Mouse (Mus musculus) CH12.LX (cell line): ENCODE measurements around the gene Daam1. TPM values are rescaled to one million over a fixed set of nuclear protein-coding genes. Genes with fewer than 3 reads are reported as not detected.

Experiments used
- DNase-seq: peaks from one replicate; pipeline ENCODE4 v3.0.0-alpha.2; 2013; ENCODE audit errors: extremely low read depth
- H3K27ac ChIP-seq: 2 replicates; pipeline ENCODE4 v1.5.1; 2012; ENCODE audit warnings: low read depth, mild to moderate bottlenecking, control low read depth, moderate library complexity; ENCODE audit not compliant: insufficient read depth
- H3K27me3 ChIP-seq: replicated peaks from 2 replicates; pipeline ENCODE3; 2012; ENCODE audit warnings: inconsistent platforms
- H3K36me3 ChIP-seq, 2 experiments: replicated peaks in 1 of 2; 2 replicates each; pipeline versions ENCODE3 to v1.6.1; 2012; ENCODE audit warnings: inconsistent platforms in 1 of 2, low read length in 1 of 2, mild to moderate bottlenecking in 1 of 2, mixed read lengths in 1 of 2, moderate library complexity in 1 of 2; ENCODE audit not compliant: control insufficient read depth in 1 of 2, insufficient read depth in 1 of 2
- H3K4me1 ChIP-seq, 2 experiments: 2 replicates each; pipeline ENCODE4 v1.6.1; 2012; ENCODE audit warnings: inconsistent platforms in 1 of 2, moderate library complexity in 1 of 2; ENCODE audit not compliant: insufficient read depth in 2 of 2, control insufficient read depth in 1 of 2
- H3K4me2 ChIP-seq: 2 replicates; pipeline ENCODE4 v1.6.1; 2012; ENCODE audit warnings: low read depth, mild to moderate bottlenecking, control low read depth; ENCODE audit not compliant: poor library complexity, insufficient read depth, severe bottlenecking
- H3K4me3 ChIP-seq, 3 experiments: fragments of 150-350 bp in 1 of 3; sonication (generic) in 1 of 3; replicated peaks in 1 of 3; 2 replicates each; pipeline versions ENCODE3 to v1.5.1; 2011 to 2012; ENCODE audit warnings: low read depth in 2 of 3, low read length in 2 of 3, mild to moderate bottlenecking in 2 of 3, moderate library complexity in 2 of 3, control low read depth in 1 of 3, improper control_type of control experiment in 1 of 3, inconsistent platforms in 1 of 3, mixed read lengths in 1 of 3; ENCODE audit not compliant: poor library complexity in 1 of 3
- H3K79me2 ChIP-seq: replicated peaks from 2 replicates; pipeline ENCODE4 v1.6.1; 2012; ENCODE audit warnings: mild to moderate bottlenecking, moderate library complexity; ENCODE audit not compliant: control insufficient read depth, poor library complexity, insufficient read depth, severe bottlenecking; ENCODE audit errors: extremely low read depth
- H3K9ac ChIP-seq: 2 replicates; pipeline ENCODE4 v1.6.1; 2012; ENCODE audit warnings: low read depth, mild to moderate bottlenecking, control low read depth, moderate library complexity; ENCODE audit not compliant: insufficient read depth
- H3K9me3 ChIP-seq: replicated peaks from 2 replicates; pipeline ENCODE3; 2012; ENCODE audit warnings: low read length, inconsistent platforms, mixed read lengths
- CTCF ChIP-seq, 2 experiments: IDR thresholded peaks in 1 of 2; conservative IDR thresholded peaks in 1 of 2; 2 replicates each; pipeline ENCODE4 v1.5.1; 2011 to 2012; ENCODE audit warnings: low read depth in 2 of 2, low read length in 2 of 2, improper control_type of control experiment in 1 of 2, inconsistent platforms in 1 of 2, mild to moderate bottlenecking in 1 of 2, moderate library complexity in 1 of 2
- ELF1 ChIP-seq: IDR thresholded peaks from 2 replicates; pipeline ENCODE4 v1.6.1; 2014; ENCODE audit warnings: low read depth, mild to moderate bottlenecking, inconsistent platforms, low read length, improper control_type of control experiment
- HCFC1 ChIP-seq: IDR thresholded peaks from 2 replicates; pipeline ENCODE4 v1.6.1; 2012; ENCODE audit warnings: low read depth, mild to moderate bottlenecking, inconsistent platforms, low read length, improper control_type of control experiment
- JUND ChIP-seq: conservative IDR thresholded peaks from 2 replicates; pipeline ENCODE4 v1.6.1; 2011; ENCODE audit warnings: low read depth, low read length, improper control_type of control experiment
- KAT2A ChIP-seq: IDR thresholded peaks from 2 replicates; pipeline ENCODE4 v1.6.1; 2012; ENCODE audit warnings: low read length, improper control_type of control experiment, inconsistent platforms; ENCODE audit not compliant: insufficient replicate concordance
- MAX ChIP-seq: IDR thresholded peaks from 2 replicates; pipeline ENCODE4 v1.6.1; 2011; ENCODE audit warnings: low read length, improper control_type of control experiment
- NELFE ChIP-seq: IDR thresholded peaks from 2 replicates; pipeline ENCODE4 v1.6.1; 2011; ENCODE audit warnings: low read depth, low read length, improper control_type of control experiment
- PAX5 ChIP-seq: IDR thresholded peaks from 2 replicates; pipeline ENCODE4 v1.6.1; 2012; ENCODE audit warnings: low read length, inconsistent platforms, mixed read lengths
- POLR2AphosphoS2 ChIP-seq: IDR thresholded peaks from 2 replicates; pipeline ENCODE4 v1.6.1; 2011; ENCODE audit warnings: low read depth, low read length, improper control_type of control experiment
- SMC3 ChIP-seq: IDR thresholded peaks from 2 replicates; pipeline ENCODE4 v1.6.1; 2011; ENCODE audit warnings: low read depth, low read length, improper control_type of control experiment
- TBP ChIP-seq: conservative IDR thresholded peaks from 2 replicates; pipeline ENCODE4 v1.6.1; 2011; ENCODE audit warnings: low read depth, low read length, improper control_type of control experiment
- UBTF ChIP-seq: IDR thresholded peaks from 2 replicates; pipeline ENCODE4 v1.6.1; 2012; ENCODE audit warnings: low read depth, mild to moderate bottlenecking, inconsistent platforms, low read length, improper control_type of control experiment, moderate library complexity
- ZKSCAN1 ChIP-seq: IDR thresholded peaks from 2 replicates; pipeline ENCODE4 v1.6.1; 2012; ENCODE audit warnings: low read depth, inconsistent platforms, low read length, improper control_type of control experiment, borderline replicate concordance
- ZNF384 ChIP-seq: IDR thresholded peaks from 2 replicates; pipeline ENCODE4 v1.6.1; 2012; ENCODE audit warnings: low read depth, low read length, improper control_type of control experiment, inconsistent platforms
- dilution Hi-C: fragments of 300-500 bp; cut with MboI; formaldehyde crosslinking; loops from 2 replicates; pipeline ENCODE4 v1.14.3; 2020; ENCODE audit warnings: low sequenced_read_pairs; ENCODE audit not compliant: extremely low pct_unique_long_range_greater_than_20kb, extremely low pct_ligation_motif_present
- in situ Hi-C: fragments of 300-500 bp; cut with MboI; formaldehyde crosslinking; loops from 3 replicates; pipeline ENCODE4 v1.14.3; 2019; ENCODE audit warnings: low sequenced_read_pairs, low pct_ligation_motif_present, low pct_unique_long_range_greater_than_20kb, mixed read lengths
- polyA plus RNA-seq: library from polyadenylated mRNA; unstranded; fragments of >175 nt; gene quantifications from 2 replicates; pipeline ENCODE4 v1.2.1, GENCODE M21; 2012; ENCODE audit warnings: low read depth; ENCODE audit not compliant: insufficient read length
- total RNA-seq, 2 experiments: library from RNA; depleted of rRNA; stranded (reverse); fragments of 300-350 nt in 1 of 2; fragments of >200 nt in 1 of 2; gene quantifications; 2 replicates each; pipeline ENCODE4 v1.2.3; 2012 to 2014

The Daam1 gene
- total and polyA plus RNA-seq, 3 experiments, result 10.7 to 27.9 (median 23.6) TPM

DNA sequence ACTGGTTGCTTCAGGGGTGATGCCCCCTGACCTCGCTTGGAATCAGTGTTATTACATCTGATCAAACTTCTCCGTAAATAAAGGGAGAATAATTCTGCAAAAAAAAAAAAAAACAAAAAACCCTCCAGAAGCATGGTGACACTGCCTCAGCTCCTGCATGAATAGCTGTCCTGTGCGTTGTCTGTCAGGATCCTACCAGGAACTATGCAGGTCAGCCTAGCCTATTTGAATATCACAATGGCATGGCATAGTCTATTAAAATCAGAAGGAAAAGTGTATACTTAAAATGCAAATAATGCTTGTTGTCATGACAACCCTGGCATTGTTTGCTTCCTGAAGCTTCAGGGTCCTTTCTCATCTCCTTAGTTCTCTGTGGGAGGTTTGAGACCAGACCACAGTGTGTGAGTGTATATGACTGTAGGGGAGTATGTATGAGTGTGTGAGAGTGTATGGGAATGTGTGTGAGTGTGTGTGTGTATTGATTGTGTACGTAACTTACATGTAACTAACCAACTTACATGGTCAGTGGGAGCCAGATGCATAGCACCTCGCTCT is 92.0 kb downstream of the Daam1 start:
- Histone ChIP-seq H3K9me3 (no peaks in the 10 kb centered on the region), H3K79me2 (no peaks in the 10 kb centered on the region), H3K4me3 (no peak overlapping the region), H3K4me2 (no peak overlapping the region), H3K36me3 (peaks cover 5 to 92% of the 10 kb centered on the region in 2 experiments), H3K9ac (no peak overlapping the region), H3K4me1 (0 out of 4 replicates have a peak, but pooled peaks cover 0 to 2% of the 10 kb centered on the region in 2 experiments), H3K27me3 (no peaks in the 10 kb centered on the region), H3K27ac (no peak overlapping the region)
- dilution Hi-C loops (no loop called here), in situ Hi-C loops (no loop called here)
- no peak for DNase-seq
- TF ChIP-seq PAX5, result no peak

DNA sequence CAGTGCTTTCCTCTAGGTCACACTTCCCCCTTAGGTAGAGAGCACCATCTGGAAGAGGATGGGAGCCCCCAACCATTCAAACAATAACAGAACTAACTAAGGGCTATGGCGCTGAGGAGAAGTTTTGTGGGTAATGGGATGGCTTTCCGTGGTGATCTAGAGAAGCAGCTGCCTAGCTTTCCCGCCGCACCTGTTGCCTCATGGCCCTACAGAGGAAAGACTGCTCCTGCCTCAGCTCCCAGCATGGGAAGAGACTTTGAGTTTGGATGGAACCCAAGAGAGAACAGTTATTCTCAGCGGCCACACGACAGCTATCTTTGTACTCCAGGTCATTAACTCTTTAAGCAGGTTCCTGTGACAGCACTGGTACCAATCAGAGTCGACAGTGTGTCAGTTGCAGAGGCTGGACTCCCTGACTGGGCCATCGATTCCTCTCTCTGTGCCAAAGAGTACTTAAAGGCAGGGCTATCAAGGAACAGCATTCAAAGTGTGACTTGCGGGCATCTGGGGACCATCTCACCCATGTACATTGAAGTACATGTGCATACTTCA is 94.2 kb downstream of the Daam1 start:
- Histone ChIP-seq H3K27me3 (no peaks in the 10 kb centered on the region), H3K4me2 (no peak overlapping the region), H3K4me1 (0 out of 4 replicates have a peak, but pooled peaks cover 0 to 2% of the 10 kb centered on the region in 2 experiments), H3K27ac (no peak overlapping the region), H3K9me3 (no peaks in the 10 kb centered on the region), H3K36me3 (peaks cover 0 to 89% of the 10 kb centered on the region in 2 experiments), H3K79me2 (no peaks in the 10 kb centered on the region), H3K4me3 (no peak overlapping the region), H3K9ac (no peak overlapping the region)
- dilution Hi-C loops (no loop called here), in situ Hi-C loops (no loop called here)
- TF ChIP-seq HCFC1 (no peak), ZKSCAN1 (no peak), ZNF384 (no peak), POLR2AphosphoS2 (no peak), TBP (no peak), MAX (no peak), UBTF (no peak)
- DNase-seq, result no peak

DNA sequence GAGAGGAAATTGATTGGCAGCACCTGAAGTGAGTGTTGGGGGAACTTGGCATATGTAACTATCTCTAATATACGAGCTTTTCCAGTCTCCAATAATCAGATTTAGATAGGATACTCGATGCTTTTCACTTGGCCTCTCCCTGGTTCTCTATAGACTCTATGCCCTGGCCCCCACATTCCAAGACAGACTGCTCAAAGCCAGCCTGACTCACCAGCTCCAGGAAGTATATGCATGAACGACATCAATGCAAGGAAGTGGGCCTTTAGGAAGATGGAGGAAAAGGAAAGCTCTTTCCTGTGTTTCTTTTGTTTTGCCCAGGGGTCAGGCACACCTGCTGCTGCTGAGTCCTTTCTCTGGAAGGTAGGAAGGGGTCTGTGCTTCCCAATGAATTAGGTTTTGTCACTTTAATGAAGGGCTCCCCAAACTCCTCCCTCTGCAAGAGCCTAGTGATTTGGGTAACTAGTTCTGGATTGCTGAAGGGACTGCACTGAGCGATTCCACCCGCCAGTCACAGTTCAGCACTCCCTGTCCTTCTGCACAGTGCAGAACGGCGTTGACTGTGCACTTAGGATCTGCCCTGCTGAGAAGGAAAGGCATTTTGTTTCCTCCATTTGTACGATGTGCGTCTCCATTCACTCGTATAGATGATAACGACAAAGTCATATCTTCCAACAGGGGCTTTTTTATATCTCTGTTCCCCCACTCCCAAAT is 95.3 kb downstream of the Daam1 start:
- DNase-seq, result no peak
- dilution Hi-C loops (no loop called here), in situ Hi-C loops (no loop called here)
- no peak overlapping the region for H3K9ac ChIP-seq
- TF ChIP-seq SMC3 (no peak), JUND (no peak), CTCF (conservative IDR thresholded peaks at IDR 0.05 in 1 of 2, IDR thresholded peaks at IDR 0.05 in 1 of 2; ENCODE audit: low read depth in 2 of 2, low read length in 2 of 2) (no peak), NELFE (no peak), ELF1 (no peak), KAT2A (no peak), ZNF384 (no peak)
- TF ChIP-seq, all 38 proteins: peak for 0
- Histone ChIP-seq H3K4me2 (no peak overlapping the region), H3K36me3 (peaks cover 0 to 81% of the 10 kb centered on the region in 2 experiments), H3K27me3 (no peaks in the 10 kb centered on the region), H3K4me3 (no peak overlapping the region), H3K9me3 (no peaks in the 10 kb centered on the region), H3K4me1 (0 out of 4 replicates have a peak, but pooled peaks cover 0 to 2% of the 10 kb centered on the region in 2 experiments), H3K79me2 (no peaks in the 10 kb centered on the region), H3K27ac (no peak overlapping the region)
